In the genomic region with DNA sequence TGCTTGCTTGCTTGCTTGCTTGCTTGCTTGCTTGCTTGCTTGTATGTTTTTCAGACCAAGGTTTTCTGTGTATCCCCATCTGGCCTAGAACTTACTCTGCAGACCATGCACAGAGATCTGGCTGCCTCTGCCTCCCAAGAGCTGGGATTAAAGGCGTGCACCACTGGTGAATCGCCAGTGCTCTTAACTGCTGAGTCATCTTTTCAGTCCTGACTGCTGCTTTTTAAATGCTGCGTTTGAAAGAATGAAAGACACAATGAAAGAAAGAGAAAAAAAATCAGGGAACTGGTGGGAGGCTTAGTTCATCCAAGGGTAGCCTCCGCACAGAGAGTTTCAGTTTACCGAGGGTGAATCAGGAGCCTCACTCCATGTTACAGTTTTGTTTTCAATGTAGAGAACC, we compare ENCODE assay signal across 29 mouse cellular contexts. TPM values are rescaled to one million over a fixed set of nuclear protein-coding genes. Genes with fewer than 3 reads are reported as not detected.
A peak's percentile ranks its signal among the peaks of the same experiment; 100 is the strongest.
DNase-seq lines count a peak whose midpoint lies in the region; ATAC-seq and TF ChIP-seq lines count a peak whose summit lies in the region.
"Had no signal": no experiment of that assay in that cellular context is flagged by ENCODE, and none has a peak within 500 bp of the region (broad histone marks: within the 10 kb centered on the region; RNA-seq: fewer than 3 reads in every experiment).

No protein-coding gene starts in this region.

- H3K27me3 ChIP-seq in forebrain, embryonic 11.5 days (ENCODE audit: control insufficient read depth, insufficient read depth, low read length): no peaks in the 10 kb centered on the region
- H3K27me3 ChIP-seq in forebrain, embryonic 16.5 days (replicated peaks; ENCODE audit: control insufficient read depth, insufficient read depth, low read length): no peaks in the 10 kb centered on the region
- H3K27me3 ChIP-seq in kidney, adult 2 months (replicated peaks; ENCODE audit: control insufficient read depth, insufficient read depth, low read length): no peaks in the 10 kb centered on the region
- H3K27me3 ChIP-seq: embryonic facial prominence, embryonic 13.5 days; forebrain, embryonic 13.5 days; heart, embryonic 12.5 days; heart, embryonic 15.5 days had no signal

- H3K4me1 ChIP-seq in forebrain, embryonic 11.5 days (replicated peaks; ENCODE audit: control insufficient read depth, insufficient read depth, low read length): no peaks in the 10 kb centered on the region
- H3K4me1 ChIP-seq in forebrain, embryonic 16.5 days (replicated peaks; ENCODE audit: control insufficient read depth, insufficient read depth, low read length): no peaks in the 10 kb centered on the region
- H3K4me1 ChIP-seq in ES-E14 (ENCODE audit: control insufficient read depth in 2 of 2, insufficient read depth in 2 of 2, low read length in 2 of 2, poor library complexity in 1 of 2): peaks cover 2 to 10% of the 10 kb centered on the region in 2 experiments; a peak in 2 of 4 replicates
- H3K4me1 ChIP-seq in kidney, adult 2 months (ENCODE audit: control insufficient read depth, insufficient read depth, low read length): no peaks in the 10 kb centered on the region
- H3K4me1 ChIP-seq: embryonic facial prominence, embryonic 10.5 days; embryonic facial prominence, embryonic 13.5 days; forebrain, embryonic 13.5 days; heart, embryonic 12.5 days; heart, embryonic 15.5 days had no signal

- peak; percentile 37 for DNase-seq in forebrain, embryonic 11.5 days (ENCODE audit: low spot score)
- DNase-seq in ES-E14 (ENCODE audit: low read depth, low spot score): no peak
- DNase-seq in R1 (ENCODE audit: low read depth, low spot score): peak; percentile 56
- no peak for DNase-seq in thymus, postnatal 14 days
- no peak for DNase-seq in kidney, adult 2 months
- DNase-seq: adrenal gland, adult 2 months; adrenal gland, postnatal 14 days; cerebellum, adult 11-12 months; cerebellum, adult 8-10 months; cerebellum, postnatal 10 days; cerebellum, postnatal 36 days; embryo, embryonic 11 days; forebrain, postnatal 0 days; gastrocnemius, postnatal 25 days; heart, adult 18-20 months; heart, postnatal 10 days; heart, postnatal 4 days; kidney, adult 18-20 months had no signal

- no peak for ATAC-seq in forebrain, embryonic 11.5 days (replicated peaks; ENCODE audit: low FRiP score)
- no peak for ATAC-seq in forebrain, embryonic 16.5 days
- ATAC-seq: forebrain, embryonic 13.5 days; forebrain, postnatal 0 days; hindbrain, postnatal 0 days; inflammation-experienced regulatory T-cells, adult 6 months; intestine, embryonic 16.5 days had no signal

- TF ChIP-seq POLR2A in kidney, adult 2 months (IDR thresholded peaks at IDR 0.05; ENCODE audit: low read depth, low read length): no peak

- 70% methylated on average over 5 of the region's 5 CpGs for WGBS in forebrain, embryonic 11.5 days
- WGBS in forebrain, embryonic 16.5 days: 52% methylated on average over 5 of the region's 5 CpGs
- WGBS in kidney, adult 2 months: 55% methylated on average over 5 of the region's 5 CpGs

- H3K4me2 ChIP-seq in forebrain, embryonic 11.5 days (ENCODE audit: low read depth, low read length, severe bottlenecking): no peak overlapping the region
- no peak overlapping the region for H3K4me2 ChIP-seq in forebrain, embryonic 16.5 days (ENCODE audit: low read length)
- H3K4me2 ChIP-seq: embryonic facial prominence, embryonic 13.5 days; forebrain, embryonic 13.5 days; heart, embryonic 12.5 days; heart, embryonic 15.5 days; hindbrain, embryonic 14.5 days had no signal

- TF ChIP-seq CTCF in kidney, adult 2 months (conservative IDR thresholded peaks at IDR 0.05; ENCODE audit: insufficient read depth, insufficient read length, low read depth, low read length): no peak

- H3K9ac ChIP-seq in forebrain, embryonic 11.5 days (ENCODE audit: low read length): no peak overlapping the region
- no peak overlapping the region for H3K9ac ChIP-seq in forebrain, embryonic 16.5 days (replicated peaks; ENCODE audit: low read depth, low read length)
- H3K9ac ChIP-seq in ES-E14 (ENCODE audit: insufficient read depth, low read depth, low read length, poor library complexity, severe bottlenecking): no peak overlapping the region
- H3K9ac ChIP-seq: embryonic facial prominence, embryonic 13.5 days; forebrain, embryonic 13.5 days; forebrain, postnatal 0 days; heart, embryonic 12.5 days; heart, embryonic 15.5 days; hindbrain, embryonic 14.5 days had no signal

- no peaks in the 10 kb centered on the region for H3K36me3 ChIP-seq in forebrain, embryonic 11.5 days (ENCODE audit: control insufficient read depth, insufficient read depth, low read length)
- no peaks in the 10 kb centered on the region for H3K36me3 ChIP-seq in forebrain, embryonic 16.5 days (ENCODE audit: control insufficient read depth, insufficient read depth)
- H3K36me3 ChIP-seq in ES-E14 (ENCODE audit: control insufficient read depth, insufficient read depth, low read length, poor library complexity, severe bottlenecking): no peaks in the 10 kb centered on the region
- no peaks in the 10 kb centered on the region for H3K36me3 ChIP-seq in kidney, adult 2 months (ENCODE audit: control insufficient read depth, insufficient read depth, low read length)
- H3K36me3 ChIP-seq: embryonic facial prominence, embryonic 10.5 days; embryonic facial prominence, embryonic 13.5 days; heart, embryonic 12.5 days; heart, embryonic 15.5 days had no signal

- no peak overlapping the region for H3K27ac ChIP-seq in forebrain, embryonic 11.5 days (ENCODE audit: low read depth, low read length)
- no peak overlapping the region for H3K27ac ChIP-seq in forebrain, embryonic 16.5 days (ENCODE audit: low read length)
- H3K27ac ChIP-seq in ES-E14 (ENCODE audit: insufficient read depth, low read depth, low read length, poor library complexity, severe bottlenecking): no peak overlapping the region; the same call in 1 of the 2 replicates
- H3K27ac ChIP-seq in kidney, adult 2 months (ENCODE audit: insufficient read depth, low read depth, low read length): no peak overlapping the region
- H3K27ac ChIP-seq: embryonic facial prominence, embryonic 10.5 days; embryonic facial prominence, embryonic 13.5 days; forebrain, embryonic 13.5 days; heart, embryonic 15.5 days; hindbrain, embryonic 14.5 days; hindbrain, postnatal 0 days had no signal

- no peaks in the 10 kb centered on the region for H3K9me3 ChIP-seq in forebrain, embryonic 11.5 days (ENCODE audit: control insufficient read depth, low read length)
- no peaks in the 10 kb centered on the region for H3K9me3 ChIP-seq in forebrain, embryonic 16.5 days (ENCODE audit: control insufficient read depth, low read length)
- H3K9me3 ChIP-seq in ES-E14 (ENCODE audit: control insufficient read depth, insufficient read depth, low read depth, low read length): no peaks in the 10 kb centered on the region
- H3K9me3 ChIP-seq: embryonic facial prominence, embryonic 10.5 days; embryonic facial prominence, embryonic 13.5 days; forebrain, embryonic 13.5 days; heart, embryonic 15.5 days had no signal

- H3K4me3 ChIP-seq in forebrain, embryonic 11.5 days (ENCODE audit: low read depth, low read length): no peak overlapping the region
- H3K4me3 ChIP-seq in forebrain, embryonic 16.5 days (replicated peaks; ENCODE audit: low read length): no peak overlapping the region
- H3K4me3 ChIP-seq in ES-E14 (ENCODE audit: insufficient read depth in 1 of 2, low read depth in 1 of 2, low read length in 2 of 2, poor library complexity in 1 of 2, severe bottlenecking in 1 of 2): no peak overlapping the region
- H3K4me3 ChIP-seq in kidney, adult 2 months (ENCODE audit: insufficient read depth, low read depth, low read length): no peak overlapping the region
- H3K4me3 ChIP-seq: embryonic facial prominence, embryonic 10.5 days; embryonic facial prominence, embryonic 13.5 days; erythroblast, embryonic 14.5 days; forebrain, embryonic 13.5 days; heart, embryonic 12.5 days; heart, embryonic 15.5 days had no signal

- in situ Hi-C loops in ES-E14 (cut with MboI; ENCODE audit: low sequenced_read_pairs in 2 of 2, unreplicated experiment in 2 of 2): no loop called here

TF ChIP-seq in ES-E14, 5 proteins besides CTCF, POLR2A, EP300 and RAD21:
- TF ChIP-seq ZNF384 (IDR thresholded peaks at IDR 0.05; ENCODE audit: low read depth, low read length): no peak
- TF ChIP-seq ZC3H11A (IDR thresholded peaks at IDR 0.05; ENCODE audit: borderline replicate concordance, low read depth, low read length): no peak
- peak; percentile 94 for TF ChIP-seq MAFK (IDR thresholded peaks at IDR 0.05; ENCODE audit: insufficient read depth, low read depth, low read length)
- TF ChIP-seq CHD2 (IDR thresholded peaks at IDR 0.05; ENCODE audit: low read depth, low read length): no peak
- TF ChIP-seq HCFC1 (IDR thresholded peaks at IDR 0.05; ENCODE audit: borderline replicate concordance, insufficient read depth, low read length): no peak

RNA-seq across cellular contexts. Expression of a gene that starts 23.9 kb away (rescaled TPM):
- polyA plus RNA-seq in forebrain, embryonic 11.5 days (2014; fragmentation: Nextera tagmentation; extraction: Ambion mirVana): 50.5 and 51.4 TPM in 2 replicates
- polyA plus RNA-seq in forebrain, embryonic 16.5 days (2015; fragmentation: Nextera tagmentation; extraction: Ambion mirVana): 35.9 and 43.9 TPM in 2 replicates
- 68.4 and 107 TPM in 2 replicates for total RNA-seq in ES-E14 (2012; rRNA removed)
- 6.1 and 7.1 TPM in 2 replicates for polyA plus RNA-seq in kidney, adult 2 months (2012; rRNA removed)

Comparison
In these comparisons a context has a peak if more than half of its experiments do, and no peak if none do; other contexts are left out.
1. DNase-seq: peak in forebrain, embryonic 11.5 days (single experiment) and R1 (single experiment); none in ES-E14 (single experiment), thymus, postnatal 14 days (single experiment) and kidney, adult 2 months (single experiment).